Mouse (Mus musculus) E14TG2a.4 (cell line): Measurements from ENCODE around the gene Pfkm.

ENCODE experiments used
- CTCF ChIP-seq: conservative IDR thresholded peaks from 2 replicates; pipeline ENCODE4 v1.5.1; 2014; ENCODE audit warnings: low read length
- POU5F1 ChIP-seq: IDR thresholded peaks from 2 replicates; pipeline ENCODE4 v1.6.1; 2014; ENCODE audit warnings: low read length, borderline replicate concordance

DNA sequence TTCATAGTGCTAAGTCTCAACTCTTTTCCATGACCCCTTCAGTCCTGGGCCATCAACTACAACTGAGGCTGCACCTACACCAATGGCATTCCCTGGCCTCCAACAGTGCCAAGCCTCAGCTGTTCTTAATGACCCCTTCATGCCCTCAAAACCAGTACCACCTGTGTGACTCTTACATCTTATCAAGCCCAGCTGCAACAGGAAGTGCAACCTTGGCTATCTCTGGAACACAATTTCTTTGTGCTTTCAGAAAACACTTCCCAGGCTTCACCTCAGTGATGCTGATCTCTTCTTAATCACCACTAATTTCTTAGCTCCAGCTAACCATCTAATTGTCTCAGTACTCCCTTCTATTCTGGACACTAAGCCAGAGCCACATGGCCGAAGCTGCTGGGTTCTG is 3.5 kb upstream of the Pfkm start:
- TF ChIP-seq CTCF (no peak), POU5F1 (no peak)
